Comparison of ENCODE assay signal across 22 mouse cellular contexts in the genomic region with DNA sequence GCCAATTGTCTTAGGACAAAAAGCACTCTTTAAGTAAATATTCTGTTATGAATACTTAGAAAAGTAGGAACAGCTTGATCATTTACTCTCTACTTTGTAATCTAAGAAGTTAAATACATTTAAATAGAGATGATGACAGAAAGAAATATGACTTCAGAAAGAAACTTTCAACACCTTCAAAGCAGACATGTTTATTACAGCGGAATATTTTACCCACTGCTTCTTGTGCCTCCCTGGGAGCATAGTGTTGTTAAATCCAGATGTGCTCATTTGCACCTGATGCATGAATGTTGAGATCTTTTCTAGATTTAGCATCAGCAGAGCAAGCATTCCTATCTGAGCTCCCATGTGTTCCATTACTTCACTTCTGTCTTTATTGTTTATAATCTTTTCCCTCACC.
A peak's percentile ranks its signal among the peaks of the same experiment; 100 is the strongest.
DNase-seq lines count a peak whose midpoint lies in the region; ATAC-seq and TF ChIP-seq lines count a peak whose summit lies in the region.
"Had no signal": no experiment of that assay in that cellular context is flagged by ENCODE, and none has a peak within 500 bp of the region (broad histone marks: within the 10 kb centered on the region; RNA-seq: fewer than 3 reads in every experiment).

No protein-coding gene starts in this region.

- H3K9me3 ChIP-seq in limb, embryonic 11.5 days (ENCODE audit: control insufficient read depth, low read length), result no peaks in the 10 kb centered on the region
- H3K9me3 ChIP-seq in limb, embryonic 10.5 days (replicated peaks), result no peaks in the 10 kb centered on the region
- no peaks in the 10 kb centered on the region for H3K9me3 ChIP-seq in heart, embryonic 10.5 days
- no peaks in the 10 kb centered on the region for H3K9me3 ChIP-seq in stomach, postnatal 0 days (ENCODE audit: control insufficient read depth, low read length)
- H3K9me3 ChIP-seq: embryonic facial prominence, embryonic 13.5 days; embryonic facial prominence, embryonic 15.5 days; forebrain, embryonic 10.5 days; forebrain, embryonic 12.5 days had no signal

- H3K27ac ChIP-seq in limb, embryonic 11.5 days (replicated peaks; ENCODE audit: low read depth, low read length), result no peak overlapping the region
- no peak overlapping the region for H3K27ac ChIP-seq in limb, embryonic 10.5 days
- H3K27ac ChIP-seq in heart, embryonic 10.5 days, result no peak overlapping the region
- H3K27ac ChIP-seq in stomach, postnatal 0 days (replicated peaks), result no peak overlapping the region
- H3K27ac ChIP-seq: embryonic facial prominence, embryonic 13.5 days; embryonic facial prominence, embryonic 15.5 days; forebrain, embryonic 10.5 days; forebrain, embryonic 12.5 days had no signal

- no peak overlapping the region for H3K9ac ChIP-seq in limb, embryonic 11.5 days (ENCODE audit: low read length)
- H3K9ac ChIP-seq in stomach, postnatal 0 days (ENCODE audit: low read length), result no peak overlapping the region
- H3K9ac ChIP-seq: embryonic facial prominence, embryonic 13.5 days; embryonic facial prominence, embryonic 15.5 days; forebrain, embryonic 12.5 days had no signal

- DNase-seq in limb, embryonic 11.5 days (ENCODE audit: low spot score), result no peak
- no peak for DNase-seq in limb, embryonic 10.5 days (ENCODE audit: low spot score)
- DNase-seq in hindlimb bud, embryonic 11.5 days (ENCODE audit: extremely low spot score, low read depth, low spot score), result peak; percentile 54
- DNase-seq in heart, embryonic 10.5 days (ENCODE audit: low spot score), result no peak
- no peak for DNase-seq in stomach, postnatal 0 days (ENCODE audit: low spot score)
- DNase-seq: adrenal gland, adult 2 months; adrenal gland, postnatal 10 days; adrenal gland, postnatal 25 days; cerebellum, adult 11 months; cerebellum, adult 18-20 months; cerebellum, adult 8-10 months; cerebellum, adult 9-11 months; cerebellum, postnatal 14 days; cerebellum, postnatal 36 days; embryo, embryonic 11 days had no signal

- TF ChIP-seq EP300 in stomach, postnatal 0 days (optimal IDR thresholded peaks at IDR 0.05), result no peak

- H3K4me3 ChIP-seq in limb, embryonic 11.5 days (ENCODE audit: low read depth, low read length), result no peak overlapping the region
- no peak overlapping the region for H3K4me3 ChIP-seq in limb, embryonic 10.5 days
- no peak overlapping the region for H3K4me3 ChIP-seq in heart, embryonic 10.5 days
- H3K4me3 ChIP-seq in stomach, postnatal 0 days (ENCODE audit: low read depth, low read length), result no peak overlapping the region
- H3K4me3 ChIP-seq: embryonic facial prominence, embryonic 13.5 days; embryonic facial prominence, embryonic 15.5 days; erythroblast, embryonic 14.5 days; forebrain, embryonic 10.5 days; forebrain, embryonic 12.5 days had no signal

- no peaks in the 10 kb centered on the region for H3K27me3 ChIP-seq in limb, embryonic 11.5 days (ENCODE audit: control insufficient read depth, insufficient read depth, low read length)
- H3K27me3 ChIP-seq in limb, embryonic 10.5 days (ENCODE audit: low read depth, poor library complexity, severe bottlenecking), result peaks cover 18% of the 10 kb centered on the region; the same call in 1 of the 2 replicates
- no peaks in the 10 kb centered on the region for H3K27me3 ChIP-seq in heart, embryonic 10.5 days (ENCODE audit: insufficient read depth, poor library complexity, severe bottlenecking)
- no peaks in the 10 kb centered on the region for H3K27me3 ChIP-seq in stomach, postnatal 0 days (ENCODE audit: control insufficient read depth, insufficient read depth, low read length)
- H3K27me3 ChIP-seq: embryonic facial prominence, embryonic 13.5 days; embryonic facial prominence, embryonic 15.5 days; forebrain, embryonic 12.5 days had no signal

- H3K4me1 ChIP-seq in limb, embryonic 11.5 days (ENCODE audit: control insufficient read depth, insufficient read depth, low read length), result 0 out of 2 replicates have a peak, but pooled peaks cover 2% of the 10 kb centered on the region
- H3K4me1 ChIP-seq in limb, embryonic 10.5 days, result peaks cover 10% of the 10 kb centered on the region
- H3K4me1 ChIP-seq in heart, embryonic 10.5 days, result no peaks in the 10 kb centered on the region
- no peaks in the 10 kb centered on the region for H3K4me1 ChIP-seq in stomach, postnatal 0 days (replicated peaks; ENCODE audit: control insufficient read depth, insufficient read depth)
- H3K4me1 ChIP-seq: embryonic facial prominence, embryonic 13.5 days; embryonic facial prominence, embryonic 15.5 days; forebrain, embryonic 10.5 days; forebrain, embryonic 12.5 days had no signal

- H3K4me2 ChIP-seq in limb, embryonic 11.5 days (ENCODE audit: low read depth, severe bottlenecking), result no peak overlapping the region
- H3K4me2 ChIP-seq in stomach, postnatal 0 days (replicated peaks; ENCODE audit: low read depth), result no peak overlapping the region
- H3K4me2 ChIP-seq: embryonic facial prominence, embryonic 13.5 days; embryonic facial prominence, embryonic 15.5 days; forebrain, embryonic 12.5 days had no signal

- no peaks in the 10 kb centered on the region for H3K36me3 ChIP-seq in limb, embryonic 11.5 days (ENCODE audit: control insufficient read depth, insufficient read depth, low read length)
- H3K36me3 ChIP-seq in limb, embryonic 10.5 days, result no peaks in the 10 kb centered on the region
- no peaks in the 10 kb centered on the region for H3K36me3 ChIP-seq in heart, embryonic 10.5 days
- H3K36me3 ChIP-seq in stomach, postnatal 0 days (ENCODE audit: control insufficient read depth, insufficient read depth, low read length), result no peaks in the 10 kb centered on the region
- H3K36me3 ChIP-seq: embryonic facial prominence, embryonic 13.5 days; embryonic facial prominence, embryonic 15.5 days; forebrain, embryonic 10.5 days; forebrain, embryonic 12.5 days had no signal

- 36% methylated on average over 1 of the region's 1 CpGs for WGBS in limb, embryonic 11.5 days
- 42% methylated on average over 1 of the region's 1 CpGs for WGBS in limb, embryonic 10.5 days
- 79% methylated on average over 1 of the region's 1 CpGs for WGBS in heart, embryonic 10.5 days
- 65% methylated on average over 1 of the region's 1 CpGs for WGBS in stomach, postnatal 0 days

- no peak for TF ChIP-seq CTCF in stomach, postnatal 0 days (IDR thresholded peaks at IDR 0.05; ENCODE audit: low read depth)

- peak; percentile 54; the same call in 1 of the 2 replicates for ATAC-seq in limb, embryonic 11.5 days (ENCODE audit: insufficient number of reproducible peaks, low FRiP score, low TSS enrichment, low read depth)
- no peak for ATAC-seq in stomach, postnatal 0 days (ENCODE audit: low FRiP score, low TSS enrichment)
- ATAC-seq: forebrain, embryonic 14.5 days; forebrain, embryonic 16.5 days had no signal
